Mouse (Mus musculus): ENCODE results near the gene Cetn2. TPM values are rescaled to one million over a fixed set of nuclear protein-coding genes. Genes with fewer than 3 reads are reported as not detected.
A peak's percentile ranks its signal among the peaks of the same experiment; 100 is the strongest.

The Cetn2 gene
- polyA plus RNA-seq, 1 experiment from 2014 or later, result 84.4 TPM

GRCm38 (mm10) chrX:72907619-72908403 is 10.4 kb downstream of the Cetn2 start:
- Histone ChIP-seq H3K27ac (ENCODE audit: low read length) (no peak overlapping the region), H3K4me3 (ENCODE audit: low read length) (no peak overlapping the region), H3K36me3 (ENCODE audit: insufficient read depth, low read length) (no peaks in the 10 kb centered on the region), H3K4me2 (replicated peaks; ENCODE audit: low read depth, low read length) (no peak overlapping the region), H3K4me1 (ENCODE audit: insufficient read depth, low read length) (no peaks in the 10 kb centered on the region), H3K9ac (replicated peaks; ENCODE audit: low read length) (no peak overlapping the region), H3K9me3 (ENCODE audit: low read length) (no peaks in the 10 kb centered on the region), H3K27me3 (ENCODE audit: insufficient read depth, low read length) (no peaks in the 10 kb centered on the region)
- 78% methylated on average over 6 of the region's 6 CpGs for WGBS
- peak; percentile 35; the same call in 1 of the 2 replicates for ATAC-seq (ENCODE audit: low FRiP score, low TSS enrichment)

DNA sequence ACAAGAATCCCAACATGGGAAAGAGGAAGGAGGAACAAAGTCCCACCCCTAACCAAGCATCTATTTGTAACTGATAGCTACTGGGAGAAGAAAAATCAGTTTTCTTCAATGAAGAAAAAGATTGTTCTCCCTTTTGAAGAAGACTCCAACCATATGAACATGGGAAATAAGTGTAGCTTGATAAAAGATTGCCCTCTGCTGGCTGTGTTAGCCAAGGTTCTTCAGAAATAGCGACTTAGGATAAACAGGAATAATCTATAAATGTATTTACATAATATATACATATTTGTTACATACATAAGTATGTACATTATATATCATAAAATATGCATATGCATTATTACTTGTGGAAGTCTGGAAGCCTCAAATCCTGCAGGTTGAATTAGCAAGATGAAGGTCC is 15.7 kb downstream of the Cetn2 start:
- no peaks in the 10 kb centered on the region for H3K9me3 ChIP-seq (ENCODE audit: low read length)

GRCm38 (mm10) chrX:72896055-72896437 is 22.2 kb downstream of the Cetn2 start:
- no peak overlapping the region for H3K4me2 ChIP-seq (replicated peaks; ENCODE audit: low read depth, low read length)
- 66% methylated on average over 1 of the region's 1 CpGs for WGBS
- no peak for ATAC-seq (ENCODE audit: low FRiP score, low TSS enrichment)
- H3K9me3 ChIP-seq (ENCODE audit: low read length), result no peaks in the 10 kb centered on the region
- no peak overlapping the region for H3K4me3 ChIP-seq (ENCODE audit: low read length)
- H3K4me1 ChIP-seq (ENCODE audit: insufficient read depth, low read length), result no peaks in the 10 kb centered on the region
- no peak overlapping the region for H3K27ac ChIP-seq (ENCODE audit: low read length)
- H3K36me3 ChIP-seq (ENCODE audit: insufficient read depth, low read length), result no peaks in the 10 kb centered on the region
- no peak overlapping the region for H3K9ac ChIP-seq (replicated peaks; ENCODE audit: low read length)
- H3K27me3 ChIP-seq (ENCODE audit: insufficient read depth, low read length), result peaks cover 5% of the 10 kb centered on the region; the same call in 1 of the 2 replicates

More for the DNA sequence above, 15.7 kb downstream of the Cetn2 start:
- Histone ChIP-seq H3K36me3 (ENCODE audit: insufficient read depth, low read length) (no peaks in the 10 kb centered on the region), H3K9ac (replicated peaks; ENCODE audit: low read length) (no peak overlapping the region), H3K27ac (ENCODE audit: low read length) (no peak overlapping the region), H3K4me3 (ENCODE audit: low read length) (no peak overlapping the region), H3K4me2 (replicated peaks; ENCODE audit: low read depth, low read length) (no peak overlapping the region), H3K27me3 (ENCODE audit: insufficient read depth, low read length) (peaks cover 5% of the 10 kb centered on the region; the same call in 1 of the 2 replicates), H3K4me1 (ENCODE audit: insufficient read depth, low read length) (no peaks in the 10 kb centered on the region)
- ATAC-seq (ENCODE audit: low FRiP score, low TSS enrichment), result no peak
- 41% methylated on average over 1 of the region's 1 CpGs for WGBS

DNA sequence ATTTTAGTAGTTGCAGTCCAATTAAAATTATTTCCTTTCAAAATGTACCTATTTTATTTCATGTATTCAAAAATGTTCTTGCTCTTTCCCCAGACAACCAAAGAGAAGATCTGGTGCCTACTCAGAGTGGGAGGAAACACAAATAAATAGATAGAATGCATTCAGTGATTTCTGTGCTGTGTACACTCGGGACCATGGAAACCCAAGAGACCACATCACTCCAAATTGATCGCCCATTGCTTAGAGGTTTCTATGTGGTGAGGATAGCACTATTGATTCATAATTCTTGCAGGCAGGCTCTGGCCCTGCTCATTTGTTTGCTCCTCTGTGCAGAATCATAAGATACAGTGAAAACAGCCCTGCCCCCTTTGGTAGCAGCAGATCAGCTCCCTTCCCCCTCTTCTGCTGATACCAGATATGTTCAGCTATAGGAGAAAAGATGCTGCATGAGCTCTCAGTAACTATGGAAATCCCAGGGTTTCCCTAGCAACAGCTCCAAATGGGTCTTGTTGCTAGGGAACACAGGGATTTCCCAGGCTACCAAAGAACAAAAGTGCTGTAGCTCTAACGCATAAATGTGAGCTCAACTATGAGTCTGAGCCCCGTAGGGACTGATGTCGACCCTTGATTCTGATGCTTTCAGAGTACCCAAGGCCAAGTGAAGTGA is 22.7 kb downstream of the Cetn2 start:
- Histone ChIP-seq H3K4me2 (replicated peaks; ENCODE audit: low read depth, low read length) (no peak overlapping the region), H3K4me3 (ENCODE audit: low read length) (no peak overlapping the region), H3K9me3 (ENCODE audit: low read length) (no peaks in the 10 kb centered on the region), H3K4me1 (ENCODE audit: insufficient read depth, low read length) (no peaks in the 10 kb centered on the region), H3K9ac (replicated peaks; ENCODE audit: low read length) (no peak overlapping the region), H3K27me3 (ENCODE audit: insufficient read depth, low read length) (peaks cover 5% of the 10 kb centered on the region; the same call in 1 of the 2 replicates), H3K36me3 (ENCODE audit: insufficient read depth, low read length) (no peaks in the 10 kb centered on the region), H3K27ac (ENCODE audit: low read length) (no peak overlapping the region)
- 78% methylated on average over 5 of the region's 5 CpGs for WGBS
- no peak for ATAC-seq (ENCODE audit: low FRiP score, low TSS enrichment)

Other genes starting within 250 kb of the Cetn2 start
- gene Gabrq, start 93.2 kb downstream of the Cetn2 start, polyA plus RNA-seq (2015; fragmentation: Nextera tagmentation; extraction: Ambion mirVana), result 0.17 and 0.22 TPM in 2 replicates
- 28.2 and 30.4 TPM in 2 replicates for gene Nsdhl, start 146 bp upstream of the Cetn2 start, polyA plus RNA-seq (2015; fragmentation: Nextera tagmentation; extraction: Ambion mirVana)
- 7.5 and 7.6 TPM in 2 replicates for gene Zfp185, start 68.9 kb upstream of the Cetn2 start, polyA plus RNA-seq (2015; fragmentation: Nextera tagmentation; extraction: Ambion mirVana)
- gene Pnma5, start 118.7 kb upstream of the Cetn2 start, polyA plus RNA-seq (2015; fragmentation: Nextera tagmentation; extraction: Ambion mirVana), result 0.14 TPM in 1 of 2 replicates, not detected in the other
- 0.04 and 0.10 TPM in 2 replicates for gene Pnma3, start 146.4 kb upstream of the Cetn2 start, polyA plus RNA-seq (2015; fragmentation: Nextera tagmentation; extraction: Ambion mirVana)
- gene Xlr4a, start 164.1 kb upstream of the Cetn2 start, polyA plus RNA-seq (2015; fragmentation: Nextera tagmentation; extraction: Ambion mirVana), result 0.54 and 0.98 TPM in 2 replicates
- 2.3 and 3.6 TPM in 2 replicates for gene Xlr3a, start 178.7 kb upstream of the Cetn2 start, polyA plus RNA-seq (2015; fragmentation: Nextera tagmentation; extraction: Ambion mirVana)
- gene Gm14685, start 198.6 kb upstream of the Cetn2 start, polyA plus RNA-seq (2015; fragmentation: Nextera tagmentation; extraction: Ambion mirVana), result not detected in 2 replicates
- not detected in 2 replicates for gene Xlr5b, start 230.4 kb upstream of the Cetn2 start, polyA plus RNA-seq (2015; fragmentation: Nextera tagmentation; extraction: Ambion mirVana)
- gene DXBay18, start 231.0 kb upstream of the Cetn2 start, polyA plus RNA-seq (2015; fragmentation: Nextera tagmentation; extraction: Ambion mirVana), result not detected in 2 replicates